Mouse (Mus musculus) induced T-regulatory cell, adult 2 months (primary cell): ENCODE results near the gene Amer2.

ENCODE experiments used
- DNase-seq: peaks from one replicate; pipeline ENCODE4 v3.0.0-alpha.2; 2012; ENCODE audit warnings: low read depth

The Amer2 gene

GRCm38 (mm10) chr14:60372821-60373309 lies at the start of gene Amer2:
TSS of gene Amer2 (plus strand) at chr14:60373259.
- no peak for DNase-seq

- peak; percentile 6 for DNase-seq
Observed at GRCm38 (mm10) chr14:60340001-60340400, 33.1 kb upstream of the Amer2 start.

GRCm38 (mm10) chr14:60340570-60340969 lies 32.5 kb upstream of the Amer2 start:
- DNase-seq: peak; percentile 27

- DNase-seq: no peak
Observed at GRCm38 (mm10) chr14:60345326-60345876, 27.7 kb upstream of the Amer2 start.

- DNase-seq: no peak
Observed at GRCm38 (mm10) chr14:60358347-60358746, 14.7 kb upstream of the Amer2 start.

- no peak for DNase-seq
Observed at GRCm38 (mm10) chr14:60361380-60362212, 11.5 kb upstream of the Amer2 start.

- DNase-seq: no peak
Observed at GRCm38 (mm10) chr14:60366729-60367128, 6.3 kb upstream of the Amer2 start.

GRCm38 (mm10) chr14:60368769-60369666 lies 4.0 kb upstream of the Amer2 start:
- no peak for DNase-seq

GRCm38 (mm10) chr14:60369667-60370315 lies 3.3 kb upstream of the Amer2 start:
- no peak for DNase-seq

- no peak for DNase-seq
Observed at GRCm38 (mm10) chr14:60377107-60377506, 4.0 kb downstream of the Amer2 start.

- no peak for DNase-seq
Observed at GRCm38 (mm10) chr14:60377546-60377945, 4.5 kb downstream of the Amer2 start.

- DNase-seq: peak; percentile 5
Observed at GRCm38 (mm10) chr14:60378057-60378565, 5.1 kb downstream of the Amer2 start.

- DNase-seq: peak; percentile 2
Observed at GRCm38 (mm10) chr14:60378566-60379322, 5.7 kb downstream of the Amer2 start.

GRCm38 (mm10) chr14:60379323-60379957 lies 6.4 kb downstream of the Amer2 start:
- DNase-seq: no peak

- no peak for DNase-seq
Observed at GRCm38 (mm10) chr14:60379958-60380330, 6.9 kb downstream of the Amer2 start.

- no peak for DNase-seq
Observed at GRCm38 (mm10) chr14:60381671-60382070, 8.6 kb downstream of the Amer2 start.

- no peak for DNase-seq
Observed at GRCm38 (mm10) chr14:60383816-60384215, 10.8 kb downstream of the Amer2 start.

- DNase-seq: no peak
Observed at GRCm38 (mm10) chr14:60384269-60384668, 11.2 kb downstream of the Amer2 start.

- no peak for DNase-seq
Observed at GRCm38 (mm10) chr14:60385079-60385643, 12.1 kb downstream of the Amer2 start.
